Mouse (Mus musculus) C2C12 (cell line): ENCODE data around the gene Etfa. TPM values are rescaled to one million over a fixed set of nuclear protein-coding genes. Genes with fewer than 3 reads are reported as not detected.
A peak's percentile ranks its signal among the peaks of the same experiment; 100 is the strongest.

Source experiments
- H3K27me3 ChIP-seq: one replicate; pipeline ENCODE4 v1.6.1; 2011; ENCODE audit not compliant: control insufficient read depth, insufficient read depth, insufficient read length
- H3K36me3 ChIP-seq: one replicate; pipeline ENCODE4 v1.6.1; 2011; ENCODE audit not compliant: control insufficient read depth, insufficient read depth
- H3K4me3 ChIP-seq: one replicate; pipeline ENCODE4 v1.5.1; 2011; ENCODE audit warnings: mild to moderate bottlenecking, control low read depth; ENCODE audit not compliant: poor library complexity, insufficient read depth, severe bottlenecking
- H3K79me2 ChIP-seq: one replicate; pipeline ENCODE4 v1.6.1; 2011; ENCODE audit not compliant: control insufficient read depth, insufficient read depth
- H3K79me3 ChIP-seq: one replicate; pipeline ENCODE4 v1.6.1; 2011; ENCODE audit warnings: low read depth, control low read depth
- H3ac ChIP-seq: one replicate; pipeline ENCODE3; 2011; ENCODE audit warnings: low read depth; ENCODE audit not compliant: control insufficient read depth, insufficient read length
- CEBPB ChIP-seq: IDR thresholded peaks from one replicate; pipeline ENCODE4 v1.6.1; 2011; ENCODE audit warnings: low read depth, mild to moderate bottlenecking, control low read depth, moderate library complexity
- CTCF ChIP-seq: IDR thresholded peaks from one replicate; pipeline ENCODE4 v1.5.1; 2011; ENCODE audit not compliant: control insufficient read depth, insufficient read depth, insufficient read length
- FOSL1 ChIP-seq: IDR thresholded peaks from one replicate; pipeline ENCODE4 v1.8.0; 2011; ENCODE audit warnings: mild to moderate bottlenecking, low read length; ENCODE audit not compliant: poor library complexity, insufficient read depth, severe bottlenecking
- MAX ChIP-seq: IDR thresholded peaks from one replicate; pipeline ENCODE4 v1.6.1; 2011; ENCODE audit warnings: mild to moderate bottlenecking, control low read depth
- MYOD1 ChIP-seq: IDR thresholded peaks from one replicate; pipeline ENCODE4 v1.6.1; 2011; ENCODE audit warnings: low read depth; ENCODE audit not compliant: control insufficient read depth, insufficient read length
- MYOG ChIP-seq: IDR thresholded peaks from one replicate; pipeline ENCODE4 v1.6.1; 2011; ENCODE audit not compliant: control insufficient read depth, insufficient read length; ENCODE audit errors: extremely low read depth
- USF1 ChIP-seq: IDR thresholded peaks from one replicate; pipeline ENCODE4 v1.6.1; 2011; ENCODE audit warnings: low read depth, mild to moderate bottlenecking, control low read depth, moderate library complexity
- polyA plus RNA-seq: library from polyadenylated mRNA; unstranded; fragments of >200 nt; fragmentation: generic; extraction: Trizol; gene quantifications from one replicate; pipeline ENCODE4 v1.2.1, GENCODE M21; 2012; ENCODE audit warnings: missing spikeins

Gene Etfa
- polyA plus RNA-seq, 1 experiment, result 87.7 TPM

- Histone ChIP-seq H3K27me3 (no peaks in the 10 kb centered on the region), H3K79me2 (no peaks in the 10 kb centered on the region), H3ac (no peak overlapping the region), H3K4me3 (no peak overlapping the region), H3K79me3 (no peaks in the 10 kb centered on the region), H3K36me3 (no peaks in the 10 kb centered on the region)
- no peak for TF ChIP-seq MYOG
- TF ChIP-seq CTCF, result peak; percentile 47
Measured at GRCm38 (mm10) chr9:55535907-55536306, 23.9 kb upstream of the Etfa start.

- H3K27me3 ChIP-seq, result peaks cover 13% of the 10 kb centered on the region
- H3K36me3 ChIP-seq, result no peaks in the 10 kb centered on the region
- H3K79me3 ChIP-seq, result no peaks in the 10 kb centered on the region
- H3ac ChIP-seq, result no peak overlapping the region
- H3K79me2 ChIP-seq, result no peaks in the 10 kb centered on the region
- no peak for TF ChIP-seq CEBPB
- TF ChIP-seq CTCF, result peak; percentile 2
- no peak overlapping the region for H3K4me3 ChIP-seq
Measured at GRCm38 (mm10) chr9:55525716-55526115, 13.7 kb upstream of the Etfa start.

- Histone ChIP-seq H3ac (peak overlapping the region; percentile 88), H3K79me2 (peaks cover 53% of the 10 kb centered on the region), H3K27me3 (no peaks in the 10 kb centered on the region), H3K36me3 (no peaks in the 10 kb centered on the region), H3K79me3 (peaks cover 19% of the 10 kb centered on the region), H3K4me3 (peak overlapping the region; percentile 63)
- TF ChIP-seq MAX, result no peak
- no peak for TF ChIP-seq MYOD1
- no peak for TF ChIP-seq FOSL1
- no peak for TF ChIP-seq USF1
- no peak for TF ChIP-seq CEBPB
- TF ChIP-seq CTCF, result no peak
- no peak for TF ChIP-seq MYOG
Measured at GRCm38 (mm10) chr9:55511521-55511993, 486 bp downstream of the Etfa start.

- Histone ChIP-seq H3K27me3 (no peaks in the 10 kb centered on the region), H3K36me3 (no peaks in the 10 kb centered on the region), H3K4me3 (peak overlapping the region; percentile 63), H3K79me2 (peaks cover 56% of the 10 kb centered on the region), H3K79me3 (peaks cover 19% of the 10 kb centered on the region), H3ac (no peak overlapping the region)
- TF ChIP-seq USF1 (no peak), MAX (no peak), FOSL1 (no peak), CEBPB (no peak), MYOD1 (no peak), MYOG (no peak), CTCF (no peak)
Measured at GRCm38 (mm10) chr9:55510651-55511235, 1.3 kb downstream of the Etfa start.

- TF ChIP-seq FOSL1 (no peak), MAX (no peak), USF1 (no peak), CEBPB (no peak), CTCF (no peak), MYOD1 (no peak), MYOG (no peak)
- Histone ChIP-seq H3ac (no peak overlapping the region), H3K36me3 (no peaks in the 10 kb centered on the region), H3K79me3 (peaks cover 23% of the 10 kb centered on the region), H3K27me3 (no peaks in the 10 kb centered on the region), H3K79me2 (peaks cover 66% of the 10 kb centered on the region), H3K4me3 (no peak overlapping the region)
Measured at GRCm38 (mm10) chr9:55509731-55510130, 2.3 kb downstream of the Etfa start.

GRCm38 (mm10) chr9:55508701-55509100 is 3.3 kb downstream of the Etfa start:
- Histone ChIP-seq H3K79me2 (peaks cover 77% of the 10 kb centered on the region), H3K36me3 (no peaks in the 10 kb centered on the region), H3K79me3 (peaks cover 26% of the 10 kb centered on the region), H3K4me3 (no peak overlapping the region), H3ac (no peak overlapping the region), H3K27me3 (no peaks in the 10 kb centered on the region)
- no peak for TF ChIP-seq CTCF
- no peak for TF ChIP-seq CEBPB
- no peak for TF ChIP-seq FOSL1
- TF ChIP-seq USF1, result no peak
- no peak for TF ChIP-seq MAX
- TF ChIP-seq MYOG, result no peak
- TF ChIP-seq MYOD1, result no peak
